Mouse (Mus musculus) heart, embryonic 14.5 days (tissue): ENCODE data around the gene Col7a1. TPM values are rescaled to one million over a fixed set of nuclear protein-coding genes. Genes with fewer than 3 reads are reported as not detected.

Source experiments
- ATAC-seq: fragments of 200-750 bp; cut with Nextera tagmentation; 2 replicates; pipeline ENCODE4 v1.8.0; 2017; ENCODE audit warnings: low read depth, moderate TSS enrichment; ENCODE audit not compliant: insufficient number of reproducible peaks, insufficient read depth, low FRiP score
- H3K27ac ChIP-seq, 2 experiments: fragments of 200-500 bp in 1 of 2; fragments of 300-500 bp in 1 of 2; sonication (generic) in 1 of 2; replicated peaks in 1 of 2; 2 replicates each; pipeline ENCODE4 v1.5.1; 2012 to 2014; ENCODE audit warnings: low read depth in 2 of 2, low read length in 2 of 2, control low read depth in 1 of 2, mild to moderate bottlenecking in 1 of 2, mixed read lengths in 1 of 2; ENCODE audit not compliant: control insufficient read depth in 1 of 2, insufficient read depth in 1 of 2
- H3K27me3 ChIP-seq: fragments of 300-500 bp; sonication (generic); 2 replicates; pipeline ENCODE4 v1.6.1; 2014; ENCODE audit warnings: mild to moderate bottlenecking, low read length, control low read depth; ENCODE audit not compliant: control insufficient read depth, insufficient read depth
- H3K36me3 ChIP-seq: fragments of 300-500 bp; sonication (generic); 2 replicates; pipeline ENCODE4 v1.6.1; 2014; ENCODE audit warnings: mild to moderate bottlenecking, control low read depth, low read length, mixed read lengths; ENCODE audit not compliant: control insufficient read depth, insufficient read depth
- H3K4me1 ChIP-seq, 2 experiments: fragments of 200-500 bp in 1 of 2; fragments of 300-500 bp in 1 of 2; sonication (generic) in 1 of 2; 2 replicates each; pipeline ENCODE4 v1.6.1; 2012 to 2014; ENCODE audit warnings: low read length in 2 of 2, control low read depth in 1 of 2, mixed read lengths in 1 of 2; ENCODE audit not compliant: control insufficient read depth in 2 of 2, insufficient read depth in 2 of 2
- H3K4me2 ChIP-seq: fragments of 300-500 bp; sonication (generic); 2 replicates; pipeline ENCODE4 v1.6.1; 2014; ENCODE audit warnings: mild to moderate bottlenecking, low read length
- H3K4me3 ChIP-seq, 2 experiments: fragments of 200-500 bp in 1 of 2; fragments of 300-500 bp in 1 of 2; sonication (generic) in 1 of 2; 2 replicates each; pipeline ENCODE4 v1.5.1; 2012 to 2014; ENCODE audit warnings: low read length in 2 of 2, mild to moderate bottlenecking in 2 of 2, control low read depth in 1 of 2, low read depth in 1 of 2, moderate library complexity in 1 of 2; ENCODE audit not compliant: control insufficient read depth in 1 of 2, insufficient read depth in 1 of 2
- H3K9ac ChIP-seq: fragments of 300-500 bp; sonication (generic); 2 replicates; pipeline ENCODE4 v1.6.1; 2014; ENCODE audit warnings: mild to moderate bottlenecking, low read length
- H3K9me3 ChIP-seq: fragments of 300-500 bp; sonication (generic); 2 replicates; pipeline ENCODE4 v1.6.1; 2016; ENCODE audit warnings: low read length, control low read depth; ENCODE audit not compliant: control insufficient read depth
- WGBS: fragments of 180-500 bp; shearing (Covaris S2); extraction: QIAGEN DNeasy Blood & Tissue Kit; methylation state at CpG from one replicate; pipeline ENCODE4 v1.1.7; 2014; 5-methylcytosine and 5-hydroxymethylcytosine counted together
- polyA plus RNA-seq: library from polyadenylated mRNA; unstranded; fragments of >200 nt; fragmentation: Nextera tagmentation; extraction: Ambion mirVana; gene quantifications from 2 replicates; pipeline ENCODE4 v1.2.1, GENCODE M21; 2014

Col7a1 gene
- polyA plus RNA-seq, 1 experiment from 2014 or later = 0.72 TPM

DNA sequence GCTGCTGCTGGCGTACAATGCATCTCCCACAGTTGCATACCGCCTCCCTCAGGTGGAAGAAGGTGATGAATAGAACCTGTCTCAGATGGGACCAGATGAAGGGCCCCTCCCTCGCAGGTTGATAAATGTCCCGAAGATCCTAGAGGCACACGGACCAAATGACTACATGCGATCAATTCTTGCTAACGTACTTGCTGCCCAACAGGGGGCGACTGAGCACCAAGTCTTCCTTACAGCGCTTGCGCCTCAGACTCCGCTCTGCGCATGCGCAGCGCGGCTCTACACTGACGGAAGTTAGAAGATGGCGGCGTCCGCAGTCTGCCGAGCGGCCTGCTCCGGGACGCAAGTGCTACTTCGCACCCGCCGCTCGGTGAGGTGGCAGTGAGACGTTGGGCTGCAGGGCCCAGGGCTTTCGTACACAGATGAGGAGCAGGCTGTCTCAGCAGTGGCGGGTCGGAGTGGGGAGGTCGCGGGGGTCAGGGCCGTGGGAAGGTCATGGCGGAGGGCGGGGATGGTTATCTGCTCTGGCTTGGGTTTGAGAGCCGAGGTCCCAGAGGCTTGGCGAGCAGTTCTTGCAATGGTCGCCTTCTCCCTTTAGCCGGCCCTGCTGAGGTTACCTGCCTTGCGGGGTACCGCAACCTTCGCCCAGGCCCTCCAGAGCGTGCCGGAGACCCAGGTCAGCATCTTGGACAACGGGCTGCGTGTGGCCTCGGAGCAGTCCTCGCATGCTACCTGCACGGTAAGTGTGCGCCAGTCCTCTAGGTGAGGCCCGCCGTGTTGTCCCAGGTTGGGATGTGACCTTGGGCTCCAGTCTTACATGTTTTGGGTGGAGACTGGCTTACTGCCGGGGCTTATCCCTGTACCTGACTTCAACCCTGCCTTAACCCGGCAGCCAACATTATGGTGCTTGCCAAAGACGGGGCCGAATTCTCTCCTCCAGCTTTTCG, 16.7 kb upstream of the Col7a1 start, which contains the start of gene Uqcrc1:
Gene Uqcrc1 (plus strand): TSS at position 216 of the 947 bp plus-strand sequence.
- peak within 1 kb of the TSS; percentile 98 for H3K9ac ChIP-seq
- no peaks in the 10 kb centered on the region for H3K27me3 ChIP-seq
- H3K9me3 ChIP-seq = no peaks in the 10 kb centered on the region
- H3K4me3 ChIP-seq = peak within 1 kb of the TSS; percentile 73 to 97
- peaks cover 38% of the 10 kb centered on the region for H3K36me3 ChIP-seq
- H3K27ac ChIP-seq = peak within 1 kb of the TSS; percentile 66 to 88
- WGBS = under 1% methylated on average over 58 of the region's 58 CpGs
- H3K4me2 ChIP-seq = peak within 1 kb of the TSS; percentile 76
- peaks cover 0 to 4% of the 10 kb centered on the region in 2 experiments; a peak in 2 of 4 replicates for H3K4me1 ChIP-seq
- ATAC-seq = peak; percentile 75

DNA sequence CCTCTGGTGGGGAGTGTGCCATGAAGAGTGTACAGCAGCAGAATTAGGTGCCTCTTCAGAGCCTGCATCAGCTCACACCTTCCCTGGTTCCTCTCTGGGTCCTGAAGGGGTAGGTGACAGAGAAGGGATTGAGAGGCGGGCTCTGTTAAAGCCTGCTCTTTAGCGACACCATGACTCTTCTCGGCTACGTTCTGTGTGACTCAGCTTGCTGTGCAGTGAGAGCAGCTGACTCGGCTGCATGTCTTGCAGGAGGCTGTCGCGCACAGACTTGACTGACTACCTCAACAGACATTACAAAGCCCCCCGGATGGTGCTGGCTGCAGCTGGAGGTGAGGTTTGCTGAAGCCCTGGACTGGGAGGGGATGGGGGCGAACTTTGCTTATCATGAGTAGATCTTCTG, 8.3 kb upstream of the Col7a1 start:
- Histone ChIP-seq H3K27me3 (no peaks in the 10 kb centered on the region), H3K9ac (no peak overlapping the region), H3K4me3 (no peak overlapping the region), H3K9me3 (no peaks in the 10 kb centered on the region), H3K4me1 (peaks cover 10 to 18% of the 10 kb centered on the region in 2 experiments; a peak in 3 of 4 replicates), H3K4me2 (no peak overlapping the region), H3K36me3 (peaks cover 96% of the 10 kb centered on the region), H3K27ac (no peak overlapping the region)
- WGBS = 68% methylated on average over 9 of the region's 9 CpGs
- no peak for ATAC-seq

- WGBS = 89% methylated on average over 5 of the region's 5 CpGs
- H3K36me3 ChIP-seq = peaks cover 96% of the 10 kb centered on the region
- ATAC-seq = no peak
Observed at GRCm38 (mm10) chr9:108945608-108946007, 7.8 kb upstream of the Col7a1 start.

DNA sequence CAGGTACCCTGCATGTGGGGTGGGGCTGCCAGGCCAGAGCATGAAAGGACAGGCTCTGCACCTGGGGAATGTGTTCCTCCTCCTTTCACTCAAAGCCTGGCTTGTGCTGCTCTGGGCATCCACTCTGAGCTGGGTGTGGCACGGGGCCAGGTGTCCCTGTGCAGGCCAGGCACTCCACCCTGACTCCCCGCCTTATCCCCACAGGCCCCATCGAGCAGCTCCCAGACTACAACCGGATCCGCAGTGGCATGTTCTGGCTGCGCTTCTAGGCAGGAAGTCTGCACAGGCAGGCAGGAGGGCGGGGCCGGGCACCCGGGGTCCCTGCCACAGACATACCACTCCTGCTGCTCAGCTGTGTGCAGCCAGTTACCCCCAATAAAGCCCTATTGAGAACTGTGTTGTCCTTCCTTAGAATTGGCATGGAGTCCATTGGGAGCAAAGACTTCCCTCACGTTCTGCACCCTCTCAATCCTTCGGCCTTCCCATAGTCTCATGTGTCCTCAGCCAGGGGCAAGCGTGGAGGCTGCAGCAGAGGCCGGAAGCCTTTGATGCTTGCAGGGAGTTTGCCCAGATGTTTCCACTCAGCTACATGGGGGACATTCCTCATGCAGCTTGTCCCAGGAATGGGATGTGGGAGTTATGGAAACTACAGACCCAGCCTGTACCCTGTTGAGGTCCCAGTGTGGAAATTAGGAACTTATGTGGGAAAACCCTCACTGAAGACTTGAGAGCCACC, 4.0 kb upstream of the Col7a1 start:
- 57% methylated on average over 13 of the region's 13 CpGs for WGBS
- H3K27ac ChIP-seq = peak overlapping the region; percentile 15 to 69; a peak in 3 of 4 replicates
- peaks cover 65% of the 10 kb centered on the region for H3K36me3 ChIP-seq
- no peak overlapping the region; the same call in 1 of the 2 replicates for H3K9ac ChIP-seq
- no peak overlapping the region for H3K4me3 ChIP-seq
- no peak for ATAC-seq
- no peak overlapping the region for H3K4me2 ChIP-seq
- H3K9me3 ChIP-seq = no peaks in the 10 kb centered on the region
- H3K27me3 ChIP-seq = peaks cover 15% of the 10 kb centered on the region
- peaks cover 14 to 34% of the 10 kb centered on the region in 2 experiments; a peak in 3 of 4 replicates for H3K4me1 ChIP-seq

More at GRCm38 (mm10) chr9:108945608-108946007, 7.8 kb upstream of the Col7a1 start:
- Histone ChIP-seq H3K27me3 (no peaks in the 10 kb centered on the region), H3K4me2 (no peak overlapping the region), H3K9me3 (no peaks in the 10 kb centered on the region), H3K4me3 (no peak overlapping the region), H3K9ac (no peak overlapping the region), H3K27ac (no peak overlapping the region), H3K4me1 (peaks cover 12 to 19% of the 10 kb centered on the region in 2 experiments; a peak in 3 of 4 replicates)

- no peaks in the 10 kb centered on the region for H3K9me3 ChIP-seq
- H3K9ac ChIP-seq = peak overlapping the region; percentile 30
- no peak overlapping the region for H3K4me2 ChIP-seq
- H3K27me3 ChIP-seq = peaks cover 17% of the 10 kb centered on the region
- H3K36me3 ChIP-seq = peaks cover 58% of the 10 kb centered on the region
- H3K4me1 ChIP-seq = peaks cover 14 to 34% of the 10 kb centered on the region in 2 experiments; a peak in 3 of 4 replicates
- no peak overlapping the region for H3K4me3 ChIP-seq
- WGBS = 63% methylated on average over 9 of the region's 9 CpGs
- peak overlapping the region; percentile 69 to 73 for H3K27ac ChIP-seq
- ATAC-seq = 0 out of 2 replicates have a peak, but pooled peaks have one; percentile 4
Observed at GRCm38 (mm10) chr9:108949967-108950728, 3.2 kb upstream of the Col7a1 start.

DNA sequence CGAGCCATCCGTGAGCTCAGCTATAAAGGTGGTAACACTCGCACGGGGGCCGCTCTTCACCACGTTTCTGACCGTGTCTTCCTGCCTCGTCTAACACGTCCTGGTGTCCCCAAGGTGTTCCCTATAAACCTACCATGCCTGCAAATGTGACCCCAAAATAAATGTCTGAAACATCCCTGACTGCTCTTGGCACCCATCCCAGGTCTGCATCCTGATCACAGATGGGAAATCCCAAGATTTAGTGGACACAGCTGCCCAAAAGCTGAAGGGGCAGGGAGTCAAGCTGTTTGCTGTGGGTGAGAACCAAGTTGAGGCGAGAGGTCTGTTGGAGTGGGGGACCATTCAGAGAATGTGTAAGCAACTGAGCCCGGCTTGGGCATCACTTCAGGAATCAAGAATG, 1.9 kb downstream of the Col7a1 start:
- no peak overlapping the region for H3K4me2 ChIP-seq
- peaks cover 17% of the 10 kb centered on the region for H3K27me3 ChIP-seq
- H3K9ac ChIP-seq = no peak overlapping the region
- WGBS = 89% methylated on average over 11 of the region's 11 CpGs
- no peaks in the 10 kb centered on the region for H3K9me3 ChIP-seq
- ATAC-seq = no peak
- no peak overlapping the region for H3K27ac ChIP-seq
- no peak overlapping the region for H3K4me3 ChIP-seq
- H3K36me3 ChIP-seq = peaks cover 7% of the 10 kb centered on the region
- peaks cover 3 to 15% of the 10 kb centered on the region in 2 experiments; a peak in 2 of 4 replicates for H3K4me1 ChIP-seq

- Histone ChIP-seq H3K4me1 (peaks cover 2 to 14% of the 10 kb centered on the region in 2 experiments; a peak in 2 of 4 replicates), H3K9me3 (no peaks in the 10 kb centered on the region), H3K4me2 (no peak overlapping the region), H3K27ac (no peak overlapping the region), H3K36me3 (0 out of 2 replicates have a peak, but pooled peaks cover 2% of the 10 kb centered on the region), H3K4me3 (no peak overlapping the region), H3K27me3 (peaks cover 17% of the 10 kb centered on the region), H3K9ac (no peak overlapping the region)
- 84% methylated on average over 11 of the region's 11 CpGs for WGBS
- no peak for ATAC-seq
Observed at GRCm38 (mm10) chr9:108955846-108956245, 2.5 kb downstream of the Col7a1 start.
